Mouse (Mus musculus) forebrain, embryonic 14.5 days (tissue): ENCODE measurements around the gene Prrg4. TPM values are rescaled to one million over a fixed set of nuclear protein-coding genes. Genes with fewer than 3 reads are reported as not detected.
"Not testable (repeated sequence)": the region's sequence is repeated elsewhere in the genome, so short reads cannot be mapped to it uniquely, and the experiment has no call there.

Source experiments
- ATAC-seq: fragments of 200-750 bp; cut with Nextera tagmentation; 2 replicates; pipeline ENCODE4 v1.8.0; 2017; ENCODE audit warnings: mild to moderate bottlenecking, moderate library complexity
- DNase-seq: peaks from one replicate; pipeline ENCODE4 v3.0.0-alpha.2; 2015; ENCODE audit warnings: low spot score
- H3K27ac ChIP-seq: fragments of 300-500 bp; sonication (generic); 2 replicates; pipeline ENCODE4 v1.5.1; 2014; ENCODE audit warnings: low read depth, mild to moderate bottlenecking, control low read depth, low read length, moderate library complexity
- H3K27me3 ChIP-seq: fragments of 300-500 bp; sonication (generic); replicated peaks from 2 replicates; pipeline ENCODE4 v1.6.1; 2014; ENCODE audit warnings: low read length, control low read depth, mixed read lengths; ENCODE audit not compliant: control insufficient read depth, insufficient read depth
- H3K36me3 ChIP-seq: fragments of 300-500 bp; sonication (generic); 2 replicates; pipeline ENCODE4 v1.6.1; 2014; ENCODE audit warnings: low read length, control low read depth; ENCODE audit not compliant: control insufficient read depth, insufficient read depth
- H3K4me1 ChIP-seq: fragments of 300-500 bp; sonication (generic); 2 replicates; pipeline ENCODE4 v1.6.1; 2014; ENCODE audit warnings: antibody characterized with exemption, low read length, control low read depth; ENCODE audit not compliant: control insufficient read depth, insufficient read depth
- H3K4me2 ChIP-seq: fragments of 300-500 bp; sonication (generic); 2 replicates; pipeline ENCODE4 v1.6.1; 2014; ENCODE audit warnings: mild to moderate bottlenecking, control low read depth, low read length
- H3K4me3 ChIP-seq: fragments of 300-500 bp; sonication (generic); 2 replicates; pipeline ENCODE4 v1.5.1; 2014; ENCODE audit warnings: low read depth, low read length, control low read depth
- H3K9ac ChIP-seq: fragments of 300-500 bp; sonication (generic); 2 replicates; pipeline ENCODE4 v1.6.1; 2014; ENCODE audit warnings: mild to moderate bottlenecking, low read length, control low read depth, moderate library complexity
- H3K9me3 ChIP-seq: fragments of 300-500 bp; sonication (generic); replicated peaks from 2 replicates; pipeline ENCODE4 v1.6.1; 2016; ENCODE audit warnings: low read length, control low read depth, mixed read lengths; ENCODE audit not compliant: control insufficient read depth
- WGBS: fragments of 180-500 bp; shearing (Covaris S2); extraction: QIAGEN DNeasy Blood & Tissue Kit; methylation state at CpG from one replicate; pipeline ENCODE4 v1.1.7; 2014; 5-methylcytosine and 5-hydroxymethylcytosine counted together
- polyA plus RNA-seq: library from polyadenylated mRNA; unstranded; fragments of >200 nt; fragmentation: Nextera tagmentation; extraction: Ambion mirVana; gene quantifications from 2 replicates; pipeline ENCODE4 v1.2.1, GENCODE M21; 2014

Prrg4 gene
- polyA plus RNA-seq, 1 experiment from 2014 or later, result 0.23 TPM

GRCm38 (mm10) chr2:104860426-104860825 lies 10.8 kb upstream of the Prrg4 start:
- no peak overlapping the region for H3K4me3 ChIP-seq
- DNase-seq, result no peak
- H3K27me3 ChIP-seq, result no peaks in the 10 kb centered on the region
- WGBS, result 84% methylated on average over 10 of the region's 10 CpGs
- no peak for ATAC-seq
- H3K9me3 ChIP-seq, result no peaks in the 10 kb centered on the region
- H3K9ac ChIP-seq, result no peak overlapping the region
- H3K4me2 ChIP-seq, result no peak overlapping the region
- H3K4me1 ChIP-seq, result no peaks in the 10 kb centered on the region
- H3K27ac ChIP-seq, result no peak overlapping the region
- no peaks in the 10 kb centered on the region for H3K36me3 ChIP-seq

GRCm38 (mm10) chr2:104859060-104859459 lies 9.4 kb upstream of the Prrg4 start:
- no peaks in the 10 kb centered on the region for H3K4me1 ChIP-seq
- H3K9ac ChIP-seq, result no peak overlapping the region
- no peaks in the 10 kb centered on the region for H3K36me3 ChIP-seq
- H3K27me3 ChIP-seq, result no peaks in the 10 kb centered on the region
- no peak for DNase-seq
- no peak overlapping the region for H3K4me3 ChIP-seq
- 83% methylated on average over 5 of the region's 5 CpGs for WGBS
- H3K27ac ChIP-seq, result no peak overlapping the region
- H3K9me3 ChIP-seq, result no peaks in the 10 kb centered on the region
- ATAC-seq, result no peak
- no peak overlapping the region for H3K4me2 ChIP-seq

GRCm38 (mm10) chr2:104858083-104858482 lies 8.4 kb upstream of the Prrg4 start:
- 85% methylated on average over 3 of the region's 3 CpGs for WGBS
- H3K36me3 ChIP-seq, H3K4me3 ChIP-seq, H3K27ac ChIP-seq, H3K9me3 ChIP-seq, ATAC-seq, DNase-seq, H3K9ac ChIP-seq, H3K4me2 ChIP-seq, H3K27me3 ChIP-seq, H3K4me1 ChIP-seq: not testable (repeated sequence)

DNA sequence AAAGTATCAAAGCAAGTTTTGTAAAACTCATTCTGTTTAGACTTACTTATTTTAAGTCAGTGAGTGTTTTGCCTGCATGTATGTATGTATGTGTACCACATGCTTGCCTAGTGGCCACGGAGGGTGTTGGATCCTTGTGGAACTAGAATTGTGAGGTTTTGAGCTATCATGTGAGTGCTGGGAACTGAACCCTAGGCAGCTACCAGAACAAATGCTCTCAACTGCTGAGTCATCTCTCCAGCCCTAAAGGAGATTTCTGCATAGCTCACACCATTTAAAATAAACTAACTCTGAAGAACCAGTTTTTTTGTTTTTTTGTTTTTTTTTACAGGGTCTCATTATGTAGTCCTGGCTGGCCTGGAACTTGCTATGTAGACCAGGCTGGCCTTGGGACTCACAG lies 6.5 kb upstream of the Prrg4 start:
- H3K4me3 ChIP-seq, result no peak overlapping the region
- no peak overlapping the region for H3K4me2 ChIP-seq
- 63% methylated on average over 1 of the region's 1 CpGs for WGBS
- no peaks in the 10 kb centered on the region for H3K4me1 ChIP-seq
- DNase-seq (no peak), ATAC-seq (no peak)
- no peak overlapping the region for H3K27ac ChIP-seq
- H3K9ac ChIP-seq, result no peak overlapping the region
- H3K9me3 ChIP-seq, result no peaks in the 10 kb centered on the region
- H3K27me3 ChIP-seq, result no peaks in the 10 kb centered on the region
- no peaks in the 10 kb centered on the region for H3K36me3 ChIP-seq

- ATAC-seq (no peak), DNase-seq (no peak)
- no peak overlapping the region for H3K27ac ChIP-seq
- no peak overlapping the region for H3K9ac ChIP-seq
- H3K4me1 ChIP-seq, result no peaks in the 10 kb centered on the region
- no peak overlapping the region for H3K4me3 ChIP-seq
- no peaks in the 10 kb centered on the region for H3K9me3 ChIP-seq
- WGBS, result 18% methylated on average over 3 of the region's 3 CpGs
- H3K4me2 ChIP-seq, result no peak overlapping the region
- 0 out of 2 replicates have a peak, but pooled peaks cover 2% of the 10 kb centered on the region for H3K27me3 ChIP-seq
- H3K36me3 ChIP-seq, result no peaks in the 10 kb centered on the region
Observed at GRCm38 (mm10) chr2:104855732-104856131, 6.1 kb upstream of the Prrg4 start.

DNA sequence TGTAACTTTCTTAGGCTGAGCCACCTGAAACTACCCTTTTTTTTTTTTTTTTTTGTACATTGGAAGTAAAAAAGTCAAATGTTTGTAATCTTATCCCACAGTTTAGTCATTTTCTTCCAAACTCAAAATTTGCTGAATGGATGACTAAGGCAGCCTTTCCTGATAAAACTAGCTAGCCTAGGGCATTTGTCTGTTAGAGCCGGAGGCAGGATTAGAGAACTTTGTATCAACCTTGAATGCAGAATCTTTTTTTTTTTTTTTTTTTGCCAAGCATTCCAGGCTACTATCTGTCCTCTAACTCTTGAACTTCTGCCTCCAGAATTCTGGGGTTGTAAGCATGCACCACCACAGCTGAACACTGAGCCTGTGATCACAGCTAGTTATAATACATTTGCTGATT lies 5.2 kb upstream of the Prrg4 start:
- no peak overlapping the region for H3K4me2 ChIP-seq
- no peak for DNase-seq
- H3K27ac ChIP-seq, result no peak overlapping the region
- no peaks in the 10 kb centered on the region for H3K36me3 ChIP-seq
- H3K9me3 ChIP-seq, result no peaks in the 10 kb centered on the region
- no peak for ATAC-seq
- H3K4me1 ChIP-seq, result no peaks in the 10 kb centered on the region
- H3K4me3 ChIP-seq, result no peak overlapping the region
- 83% methylated on average over 1 of the region's 1 CpGs for WGBS
- no peak overlapping the region for H3K9ac ChIP-seq
- H3K27me3 ChIP-seq, result 0 out of 2 replicates have a peak, but pooled peaks cover 3% of the 10 kb centered on the region

DNA sequence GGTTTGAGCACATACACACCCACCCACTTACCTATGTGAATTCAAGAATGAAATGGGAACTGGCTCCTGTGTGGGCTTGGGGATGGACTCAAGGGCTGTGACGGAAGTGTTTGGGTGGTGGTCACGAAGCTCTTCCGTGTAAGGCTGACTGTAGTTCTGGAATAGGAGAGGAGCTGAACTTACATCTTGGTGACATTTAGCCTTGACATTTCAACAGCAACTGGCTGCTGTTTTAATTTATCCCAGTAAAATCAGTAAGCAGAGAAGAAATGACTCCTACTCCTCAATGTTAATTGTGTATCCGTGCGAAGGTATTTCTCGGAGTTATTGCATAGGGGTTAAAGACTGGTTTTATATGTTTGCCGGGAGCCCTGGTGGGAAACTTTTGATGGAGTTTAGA lies 2.9 kb upstream of the Prrg4 start:
- H3K27me3 ChIP-seq, result peaks cover 13% of the 10 kb centered on the region; the same call in 1 of the 2 replicates
- H3K4me3 ChIP-seq, result no peak overlapping the region
- WGBS, result 92% methylated on average over 7 of the region's 7 CpGs
- H3K36me3 ChIP-seq, result no peaks in the 10 kb centered on the region
- no peak overlapping the region for H3K27ac ChIP-seq
- no peaks in the 10 kb centered on the region for H3K4me1 ChIP-seq
- H3K4me2 ChIP-seq, result no peak overlapping the region
- ATAC-seq, result no peak
- no peaks in the 10 kb centered on the region for H3K9me3 ChIP-seq
- no peak for DNase-seq
- H3K9ac ChIP-seq, result no peak overlapping the region

- Histone ChIP-seq H3K4me1 (no peaks in the 10 kb centered on the region), H3K4me3 (no peak overlapping the region), H3K9me3 (no peaks in the 10 kb centered on the region), H3K4me2 (no peak overlapping the region), H3K36me3 (no peaks in the 10 kb centered on the region), H3K27ac (no peak overlapping the region), H3K9ac (no peak overlapping the region), H3K27me3 (peaks cover 13% of the 10 kb centered on the region; the same call in 1 of the 2 replicates)
- ATAC-seq (no peak), DNase-seq (no peak)
- 23% methylated on average over 5 of the region's 5 CpGs for WGBS
Observed at GRCm38 (mm10) chr2:104851686-104852085, 2.0 kb upstream of the Prrg4 start.

- peak overlapping the region; percentile 97 for H3K4me2 ChIP-seq
- 74% methylated on average over 3 of the region's 3 CpGs for WGBS
- H3K27me3 ChIP-seq, result peaks cover 13% of the 10 kb centered on the region; the same call in 1 of the 2 replicates
- no peaks in the 10 kb centered on the region for H3K4me1 ChIP-seq
- no peaks in the 10 kb centered on the region for H3K9me3 ChIP-seq
- no peak for ATAC-seq
- DNase-seq, result no peak
- peak overlapping the region; percentile 57 for H3K9ac ChIP-seq
- no peaks in the 10 kb centered on the region for H3K36me3 ChIP-seq
- peak overlapping the region; percentile 50 for H3K4me3 ChIP-seq
- no peak overlapping the region for H3K27ac ChIP-seq
Observed at GRCm38 (mm10) chr2:104849991-104850359, 299 bp upstream of the Prrg4 start.
